Mouse (Mus musculus) liver, embryonic 14.5 days (tissue): Measurements from ENCODE around the gene Zfp955a.
"Not testable (repeated sequence)": the region's sequence is repeated elsewhere in the genome, so short reads cannot be mapped to it uniquely, and the experiment has no call there.

Experiments used
- CTCF ChIP-seq: IDR thresholded peaks from 2 replicates; pipeline ENCODE4 v1.5.1; 2016; ENCODE audit warnings: antibody characterized with exemption, low read depth, control low read depth
- EP300 ChIP-seq: IDR thresholded peaks from 2 replicates; pipeline ENCODE4 v1.6.1; 2016; ENCODE audit warnings: antibody characterized with exemption, low read depth

- not testable (repeated sequence) for TF ChIP-seq CTCF, EP300
These were observed 34.9 kb upstream of the Zfp955a start for GRCm38 (mm10) chr17:33289876-33290149.
